Mouse (Mus musculus) brown adipose tissue, adult 24 weeks (tissue): Measurements from ENCODE around the gene Olfr1121. TPM values are rescaled to one million over a fixed set of nuclear protein-coding genes. Genes with fewer than 3 reads are reported as not detected.
"Not testable (repeated sequence)": the region's sequence is repeated elsewhere in the genome, so short reads cannot be mapped to it uniquely, and the experiment has no call there.

ENCODE experiments used
- H3K27ac ChIP-seq: fragments of 200-500 bp; replicated peaks from 2 replicates; pipeline ENCODE4 v1.5.1; 2012; ENCODE audit warnings: low read depth, mild to moderate bottlenecking, low read length
- H3K4me1 ChIP-seq: fragments of 200-500 bp; 2 replicates; pipeline ENCODE4 v1.6.1; 2012; ENCODE audit warnings: low read length, mixed read lengths; ENCODE audit not compliant: control insufficient read depth, insufficient read depth, insufficient read length
- H3K4me3 ChIP-seq: fragments of 200-500 bp; 2 replicates; pipeline ENCODE4 v1.5.1; 2012; ENCODE audit warnings: low read depth, mild to moderate bottlenecking, low read length, moderate library complexity; ENCODE audit not compliant: insufficient read depth
- polyA plus RNA-seq: library from polyadenylated mRNA; stranded (reverse); fragments of >200 nt; gene quantifications from 2 replicates; pipeline ENCODE4 v1.2.4, GENCODE M21; 2012; ENCODE audit not compliant: missing spikeins, insufficient read depth, insufficient read length

Olfr1121 gene
- not detected in 2 replicates for polyA plus RNA-seq

DNA sequence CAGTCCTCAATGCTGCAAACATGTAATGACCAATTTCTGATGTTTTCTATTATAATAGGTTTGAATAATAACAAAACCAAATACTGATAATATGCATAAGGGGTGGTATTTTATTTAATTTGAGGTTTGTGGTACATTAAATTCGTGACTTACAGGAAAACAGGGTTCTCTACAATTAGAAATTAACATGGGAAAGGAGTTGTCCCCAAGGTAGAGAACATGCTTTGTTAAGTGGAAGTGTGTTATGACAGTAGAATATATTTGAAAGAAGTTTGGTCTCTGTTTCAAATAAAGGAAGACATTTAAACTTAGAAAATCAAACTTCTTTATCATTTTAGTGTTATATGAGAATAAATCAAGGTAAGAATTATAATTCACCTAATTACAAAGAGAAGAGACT is at the start of gene Olfr1121:
Gene Olfr1121, plus strand, starts transcription at position 301 of the 400 bp plus-strand sequence.
- no peak within 1 kb of the TSS for H3K27ac ChIP-seq
- H3K4me1 ChIP-seq = no peaks in the 10 kb centered on the region
- no peak within 1 kb of the TSS for H3K4me3 ChIP-seq

DNA sequence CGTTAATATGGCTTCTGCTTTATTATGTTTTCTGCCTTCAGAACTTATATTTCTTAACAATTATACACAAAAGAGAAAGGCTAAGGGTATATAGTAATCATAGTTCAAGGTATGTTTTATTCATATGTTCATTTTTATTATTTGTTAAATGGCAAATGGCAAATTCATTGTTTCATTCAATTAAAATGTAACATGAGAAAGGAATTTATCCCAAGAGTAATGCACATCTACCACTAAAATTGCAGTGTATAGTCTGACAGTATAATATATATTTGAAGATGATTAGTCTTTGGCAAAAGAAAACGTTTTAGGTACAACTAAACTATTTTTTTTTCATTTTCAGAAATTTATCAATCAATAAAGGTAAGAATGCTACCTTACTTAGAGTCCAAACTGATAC is 15.2 kb upstream of the Olfr1121 start, which contains the start of gene Olfr1120:
Gene Olfr1120, plus strand, starts transcription at position 301 of the 400 bp plus-strand sequence.
- no peak within 1 kb of the TSS for H3K4me3 ChIP-seq
- H3K27ac ChIP-seq = no peak within 1 kb of the TSS
- no peaks in the 10 kb centered on the region for H3K4me1 ChIP-seq

DNA sequence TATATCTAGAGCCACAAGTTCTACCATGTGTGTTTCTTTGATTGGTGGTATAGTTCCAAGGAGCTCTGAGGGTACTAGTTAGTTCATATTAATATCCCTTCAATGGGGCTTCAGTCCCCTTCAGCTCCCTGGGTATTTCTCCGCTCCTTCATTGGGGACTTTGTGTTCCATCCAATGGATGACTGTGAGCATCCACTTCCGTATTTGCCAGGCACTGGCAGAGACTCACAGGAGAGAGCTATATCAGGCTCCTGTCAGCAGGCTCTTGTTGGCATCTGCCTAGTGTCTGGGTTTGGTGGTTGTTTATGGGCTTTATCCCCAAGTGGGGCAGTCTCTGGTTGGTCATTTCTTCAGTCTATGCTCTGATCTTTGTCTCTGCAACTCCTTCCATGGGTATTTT is 9.6 kb upstream of the Olfr1121 start:
- not testable (repeated sequence) for H3K4me1 ChIP-seq, H3K27ac ChIP-seq, H3K4me3 ChIP-seq

DNA sequence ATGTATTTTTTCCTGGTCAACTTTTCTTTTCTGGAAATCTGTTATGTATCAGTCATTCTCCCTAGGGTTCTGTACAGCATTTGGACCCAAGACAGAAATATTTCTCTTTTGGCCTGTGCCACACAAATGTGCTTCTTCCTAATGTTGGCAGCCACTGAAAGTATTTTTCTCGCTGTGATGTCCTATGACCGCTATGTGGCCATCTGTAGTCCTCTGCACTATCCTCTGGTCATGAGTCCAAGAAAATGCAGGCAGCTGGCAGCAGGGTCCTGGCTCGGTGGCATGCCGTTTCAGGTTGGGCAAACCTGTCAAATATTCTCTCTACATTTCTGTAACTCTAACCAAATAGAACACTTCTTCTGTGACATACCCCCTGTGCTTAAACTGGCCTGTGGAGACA is 2.0 kb downstream of the Olfr1121 start:
- Histone ChIP-seq H3K27ac (no peak overlapping the region), H3K4me3 (no peak overlapping the region), H3K4me1 (no peaks in the 10 kb centered on the region)

DNA sequence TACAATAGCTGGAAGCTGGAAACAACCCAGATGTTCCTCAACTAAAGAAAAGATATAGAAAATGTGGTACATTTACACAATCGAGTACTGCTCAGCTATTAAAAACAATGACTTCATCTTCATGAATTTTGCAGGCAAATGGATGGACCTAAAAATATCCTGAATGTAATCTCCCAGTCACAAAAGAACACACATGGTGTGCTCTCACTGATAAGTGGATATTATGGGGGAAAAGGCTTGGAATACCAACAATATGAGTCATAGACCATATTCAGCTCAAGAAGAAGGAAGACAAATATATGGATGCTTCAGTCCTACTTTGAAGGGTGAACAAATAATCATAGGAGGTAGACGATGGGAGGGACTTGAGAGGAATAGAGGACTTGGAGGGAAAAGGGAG is 14.2 kb downstream of the Olfr1121 start:
- H3K4me3 ChIP-seq = no peak overlapping the region
- no peak overlapping the region for H3K27ac ChIP-seq

DNA sequence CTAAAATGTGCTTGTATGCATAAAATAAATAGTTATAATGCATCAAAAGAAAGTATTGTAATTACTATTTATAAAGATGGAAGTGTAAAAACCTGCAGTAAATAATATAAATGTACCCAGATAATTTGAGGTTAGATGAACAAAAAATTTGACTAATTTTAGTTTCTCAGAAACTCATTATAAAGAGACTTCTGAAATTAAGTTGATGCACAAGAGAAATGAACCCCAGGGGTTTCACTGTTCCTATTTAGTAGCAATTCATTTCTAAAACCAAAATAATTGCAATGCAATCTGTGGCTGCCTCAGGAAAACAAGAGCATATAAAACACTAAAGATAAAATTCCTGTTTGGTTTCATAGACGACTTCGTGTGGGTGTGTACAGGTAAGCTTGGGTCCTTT is 15.9 kb downstream of the Olfr1121 start, which contains the start of gene Olfr1122:
Gene Olfr1122, plus strand, starts transcription at position 301 of the 400 bp plus-strand sequence.
- Histone ChIP-seq H3K27ac (no peak within 1 kb of the TSS), H3K4me3 (no peak within 1 kb of the TSS), H3K4me1 (no peaks in the 10 kb centered on the region)

More for the DNA sequence above, 14.2 kb downstream of the Olfr1121 start:
- no peaks in the 10 kb centered on the region for H3K4me1 ChIP-seq

DNA sequence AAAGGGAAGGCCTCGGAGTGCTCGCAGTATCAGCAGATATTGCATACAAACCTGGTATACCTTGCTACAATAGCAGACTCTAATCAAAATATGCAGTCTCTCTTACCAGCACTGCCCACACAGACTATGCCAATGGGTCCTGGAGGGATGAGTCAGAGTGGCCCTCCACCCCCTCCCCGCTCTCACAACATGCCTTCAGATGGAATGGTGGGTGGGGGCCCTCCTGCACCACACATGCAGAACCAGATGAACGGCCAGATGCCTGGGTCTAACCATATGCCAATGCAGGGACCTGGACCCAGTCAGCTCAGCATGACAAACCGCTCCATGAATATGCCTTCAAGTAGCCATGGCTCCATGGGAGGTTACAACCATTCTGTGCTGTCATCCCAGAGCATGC is 23.9 kb downstream of the Olfr1121 start:
- not testable (repeated sequence) for H3K27ac ChIP-seq, H3K4me3 ChIP-seq, H3K4me1 ChIP-seq

DNA sequence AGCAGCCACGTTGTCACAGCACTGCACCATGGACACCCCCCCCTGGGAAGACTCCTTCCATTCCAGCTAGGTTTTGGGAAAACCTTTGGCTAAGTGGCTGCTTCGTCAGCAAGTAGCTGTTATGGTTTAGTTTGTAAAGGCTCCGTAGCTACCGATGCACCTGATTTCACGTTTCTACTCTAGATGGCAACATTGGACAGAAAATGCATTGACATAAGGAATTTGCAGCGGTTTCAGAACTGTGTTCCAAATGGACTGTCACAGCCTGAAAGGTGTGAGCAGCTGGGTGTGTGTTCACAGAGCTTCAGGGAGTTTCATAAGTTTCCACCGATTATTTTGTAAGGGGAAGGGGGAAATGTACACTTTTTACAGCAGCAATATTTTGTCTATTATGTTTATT is 25.0 kb downstream of the Olfr1121 start:
- H3K4me3 ChIP-seq, H3K27ac ChIP-seq, H3K4me1 ChIP-seq: not testable (repeated sequence)

DNA sequence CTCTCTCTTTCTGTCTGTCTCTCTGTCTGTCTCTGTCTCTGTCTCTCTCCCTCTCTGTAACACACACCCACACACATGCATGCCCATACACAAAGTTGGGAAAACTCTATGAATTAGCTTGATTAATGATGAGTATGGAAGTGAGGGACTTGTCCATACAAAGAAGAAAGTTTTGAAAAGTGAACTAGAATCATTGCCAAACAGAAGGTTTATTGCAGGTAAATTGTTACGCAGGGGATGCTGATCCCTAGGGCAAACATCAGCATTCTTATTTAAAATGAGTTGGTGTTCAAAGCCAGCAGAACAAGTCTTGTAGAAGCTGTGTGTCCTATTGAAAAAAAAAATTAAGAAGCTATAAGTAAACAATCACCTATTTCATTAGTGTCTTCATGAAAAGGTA is 46.6 kb downstream of the Olfr1121 start, which contains the start of gene Olfr1123:
Gene Olfr1123, plus strand, starts transcription at position 301 of the 400 bp plus-strand sequence.
- Histone ChIP-seq H3K27ac (no peak within 1 kb of the TSS), H3K4me1 (no peaks in the 10 kb centered on the region)

More for the DNA sequence above, 46.6 kb downstream of the Olfr1121 start, which contains the start of gene Olfr1123:
- no peak within 1 kb of the TSS for H3K4me3 ChIP-seq

Other genes starting within 250 kb of the Olfr1121 start
- not detected in 2 replicates for gene Olfr1110, start 229.6 kb upstream of the Olfr1121 start, polyA plus RNA-seq
- gene Olfr1111, start 217.3 kb upstream of the Olfr1121 start, polyA plus RNA-seq = not detected in 2 replicates
- not detected in 2 replicates for gene Olfr1112, start 182.1 kb upstream of the Olfr1121 start, polyA plus RNA-seq
- gene Olfr1113, start 160.9 kb upstream of the Olfr1121 start, polyA plus RNA-seq = not detected in 2 replicates
- gene Olfr1115, start 121.9 kb upstream of the Olfr1121 start, polyA plus RNA-seq = not detected in 2 replicates
- gene Olfr1116, start 102.4 kb upstream of the Olfr1121 start, polyA plus RNA-seq = not detected in 2 replicates
- not detected in 2 replicates for gene Olfr1118, start 62.3 kb upstream of the Olfr1121 start, polyA plus RNA-seq
- gene Olfr1120, start 15.1 kb upstream of the Olfr1121 start, polyA plus RNA-seq = not detected in 2 replicates
- gene Olfr1122, start 16.0 kb downstream of the Olfr1121 start, polyA plus RNA-seq = not detected in 2 replicates
- gene Olfr1123, start 46.7 kb downstream of the Olfr1121 start, polyA plus RNA-seq = not detected in 2 replicates
- not detected in 2 replicates for gene Olfr1124, start 60.4 kb downstream of the Olfr1121 start, polyA plus RNA-seq
- not detected in 2 replicates for gene Olfr1126, start 84.1 kb downstream of the Olfr1121 start, polyA plus RNA-seq
- not detected in 2 replicates for gene Pramel7, start 127.2 kb downstream of the Olfr1121 start, polyA plus RNA-seq
- gene Pramel6, start 136.7 kb downstream of the Olfr1121 start, polyA plus RNA-seq = not detected in 2 replicates
- not detected in 2 replicates for gene Olfr153, start 161.9 kb downstream of the Olfr1121 start, polyA plus RNA-seq
- gene Olfr1128, start 175.6 kb downstream of the Olfr1121 start, polyA plus RNA-seq = not detected in 2 replicates
- not detected in 2 replicates for gene Olfr1129, start 204.0 kb downstream of the Olfr1121 start, polyA plus RNA-seq
- gene Olfr1130, start 236.3 kb downstream of the Olfr1121 start, polyA plus RNA-seq = not detected in 2 replicates